Mouse (Mus musculus) limb, embryonic 12.5 days (tissue): ENCODE measurements at regions not wholly inside any gene's neighbourhood (a gene's known extent, or its start where the extent isn't known, plus 50 kb on each side); places are given as distances from the start of the nearest gene placed in this dataset.
A peak's percentile ranks its signal among the peaks of the same experiment; 100 is the strongest.

Experiments used
- ATAC-seq: fragments of 200-750 bp; cut with Nextera tagmentation; 2 replicates; pipeline ENCODE4 v1.8.0; 2017; ENCODE audit warnings: low read depth, moderate TSS enrichment; ENCODE audit not compliant: insufficient number of reproducible peaks, insufficient read depth, low FRiP score, low TSS enrichment
- H3K27ac ChIP-seq: fragments of 300-500 bp; sonication (generic); 2 replicates; pipeline ENCODE4 v1.5.1; 2016; ENCODE audit warnings: mild to moderate bottlenecking, moderate library complexity
- H3K27me3 ChIP-seq: fragments of 300-500 bp; sonication (generic); 2 replicates; pipeline ENCODE4 v1.6.1; 2016; ENCODE audit warnings: mild to moderate bottlenecking, moderate library complexity
- H3K36me3 ChIP-seq: fragments of 300-500 bp; sonication (generic); 2 replicates; pipeline ENCODE4 v1.6.1; 2016; ENCODE audit warnings: mild to moderate bottlenecking, moderate library complexity
- H3K4me1 ChIP-seq: fragments of 300-500 bp; sonication (generic); replicated peaks from 2 replicates; pipeline ENCODE4 v1.6.1; 2016
- H3K4me2 ChIP-seq: fragments of 300-500 bp; sonication (generic); 2 replicates; pipeline ENCODE4 v1.6.1; 2016; ENCODE audit warnings: mild to moderate bottlenecking, moderate library complexity
- H3K4me3 ChIP-seq: fragments of 300-500 bp; sonication (generic); replicated peaks from 2 replicates; pipeline ENCODE4 v1.5.1; 2016; ENCODE audit warnings: mild to moderate bottlenecking
- H3K9ac ChIP-seq: fragments of 300-500 bp; sonication (generic); replicated peaks from 2 replicates; pipeline ENCODE4 v1.6.1; 2016; ENCODE audit warnings: mild to moderate bottlenecking, moderate library complexity
- H3K9me3 ChIP-seq: fragments of 300-500 bp; sonication (generic); 2 replicates; pipeline ENCODE4 v1.6.1; 2016; ENCODE audit warnings: mild to moderate bottlenecking, moderate library complexity
- WGBS: fragments of 180-500 bp; shearing (Covaris S2); methylation state at CpG from one replicate; pipeline ENCODE4 v1.1.7; 2016; 5-methylcytosine and 5-hydroxymethylcytosine counted together

DNA sequence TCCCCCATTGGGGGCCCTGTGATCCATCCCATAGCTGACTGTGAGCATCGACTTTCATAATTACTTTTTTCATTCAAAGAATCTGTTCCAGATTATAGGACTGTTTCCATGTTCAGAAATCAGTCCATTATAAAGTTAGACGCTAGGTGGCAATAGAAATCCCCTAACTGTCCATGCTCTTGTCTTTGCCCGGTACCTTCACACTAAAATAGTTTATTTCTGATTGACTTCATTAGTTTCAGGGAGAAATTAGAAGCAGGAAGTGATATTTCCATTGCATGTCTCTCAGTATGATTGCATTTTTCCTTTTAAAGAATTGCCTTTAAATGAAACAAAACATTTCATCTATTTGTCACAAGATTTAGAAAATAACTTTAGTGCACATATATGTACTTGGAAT is 131.7 kb downstream of the Fbxo8 start:
- WGBS, result 10% methylated on average over 3 of the region's 3 CpGs
- Histone ChIP-seq H3K36me3 (no peaks in the 10 kb centered on the region), H3K9ac (no peak overlapping the region), H3K4me1 (peaks cover 8% of the 10 kb centered on the region; the same call in 1 of the 2 replicates), H3K27ac (no peak overlapping the region), H3K4me2 (no peak overlapping the region), H3K27me3 (no peaks in the 10 kb centered on the region), H3K9me3 (no peaks in the 10 kb centered on the region), H3K4me3 (no peak overlapping the region)
- ATAC-seq, result no peak

DNA sequence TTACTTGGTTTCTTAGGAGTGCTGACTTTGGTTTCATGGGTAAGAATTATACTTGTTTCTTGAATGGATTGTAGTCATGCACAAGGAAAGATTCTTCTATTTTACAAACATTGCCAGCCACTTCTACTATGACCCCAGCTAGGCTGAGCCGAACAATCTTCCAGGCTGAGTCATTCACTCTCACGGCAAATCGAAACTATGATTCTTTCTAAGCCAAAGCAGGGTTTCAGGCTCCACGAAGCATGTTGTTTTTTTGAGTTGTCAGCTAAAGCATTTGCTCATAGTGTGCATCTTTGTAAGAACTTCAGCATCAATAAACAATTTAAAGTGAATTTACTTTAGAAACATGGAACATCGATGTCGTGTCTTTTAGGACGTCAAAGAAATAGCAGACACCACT is 133.5 kb downstream of the Fbxo8 start:
- Histone ChIP-seq H3K27ac (no peak overlapping the region), H3K9me3 (no peaks in the 10 kb centered on the region), H3K27me3 (no peaks in the 10 kb centered on the region), H3K4me3 (no peak overlapping the region), H3K9ac (no peak overlapping the region), H3K4me1 (peaks cover 8% of the 10 kb centered on the region; the same call in 1 of the 2 replicates), H3K4me2 (no peak overlapping the region), H3K36me3 (no peaks in the 10 kb centered on the region)
- no peak for ATAC-seq
- WGBS, result 88% methylated on average over 7 of the region's 7 CpGs

DNA sequence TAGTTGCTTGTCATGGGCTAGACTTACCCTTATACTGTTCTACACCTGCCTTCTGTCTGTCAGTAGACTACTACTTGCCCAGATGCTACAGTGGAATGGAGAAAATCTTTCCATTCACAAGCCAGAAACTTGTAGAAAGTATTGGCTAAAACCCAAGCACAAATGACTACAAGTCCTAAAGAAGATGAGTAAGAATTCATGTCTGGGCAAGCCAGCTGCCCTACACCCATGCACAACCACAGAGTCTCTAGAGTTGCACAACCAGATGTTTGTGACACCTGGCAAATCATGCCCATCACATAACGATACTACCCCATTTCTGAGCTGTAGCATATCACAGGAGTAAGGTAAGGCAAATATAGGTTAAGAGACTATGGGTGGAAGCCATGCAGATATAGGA is 144.5 kb downstream of the Fbxo8 start:
- H3K27ac ChIP-seq, result no peak overlapping the region
- H3K9ac ChIP-seq, result no peak overlapping the region
- no peaks in the 10 kb centered on the region for H3K36me3 ChIP-seq
- H3K27me3 ChIP-seq, result no peaks in the 10 kb centered on the region
- H3K9me3 ChIP-seq, result no peaks in the 10 kb centered on the region
- no peak overlapping the region for H3K4me2 ChIP-seq
- ATAC-seq, result no peak
- WGBS, result 81% methylated on average over 1 of the region's 1 CpGs
- no peaks in the 10 kb centered on the region for H3K4me1 ChIP-seq
- H3K4me3 ChIP-seq, result no peak overlapping the region

DNA sequence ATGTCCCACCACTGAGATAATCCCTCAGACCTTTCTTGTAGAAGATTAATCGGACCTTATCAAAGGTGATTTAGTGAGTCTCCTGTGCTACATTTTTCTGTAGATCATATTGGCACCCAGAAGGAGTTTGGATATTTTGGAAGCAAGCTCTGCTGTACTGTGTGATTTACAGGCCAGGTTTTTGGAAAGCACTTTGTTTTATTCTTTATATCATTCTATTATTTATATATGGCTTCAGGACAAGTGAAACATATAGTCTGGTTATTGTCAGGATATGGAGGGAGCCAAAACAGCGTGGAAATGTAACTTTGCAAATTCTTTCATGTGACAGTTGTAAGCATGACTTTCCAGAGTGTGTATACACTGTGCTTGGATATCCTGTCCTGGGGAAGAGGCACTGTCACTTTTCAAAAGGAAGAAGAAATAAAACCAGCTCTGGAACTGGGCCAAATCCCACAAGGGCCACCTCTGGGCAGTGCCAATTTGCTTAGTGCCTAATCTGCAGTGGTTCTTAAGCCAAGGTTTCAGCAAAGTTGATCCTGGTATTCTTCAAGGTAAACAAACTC is 149.8 kb downstream of the Fbxo8 start:
- H3K9me3 ChIP-seq, result no peaks in the 10 kb centered on the region
- no peaks in the 10 kb centered on the region for H3K36me3 ChIP-seq
- no peak overlapping the region for H3K27ac ChIP-seq
- H3K4me3 ChIP-seq, result no peak overlapping the region
- H3K4me1 ChIP-seq, result no peaks in the 10 kb centered on the region
- no peaks in the 10 kb centered on the region for H3K27me3 ChIP-seq
- H3K4me2 ChIP-seq, result no peak overlapping the region
- H3K9ac ChIP-seq, result no peak overlapping the region
- ATAC-seq, result no peak
- WGBS, result 87% methylated on average over 2 of the region's 2 CpGs

DNA sequence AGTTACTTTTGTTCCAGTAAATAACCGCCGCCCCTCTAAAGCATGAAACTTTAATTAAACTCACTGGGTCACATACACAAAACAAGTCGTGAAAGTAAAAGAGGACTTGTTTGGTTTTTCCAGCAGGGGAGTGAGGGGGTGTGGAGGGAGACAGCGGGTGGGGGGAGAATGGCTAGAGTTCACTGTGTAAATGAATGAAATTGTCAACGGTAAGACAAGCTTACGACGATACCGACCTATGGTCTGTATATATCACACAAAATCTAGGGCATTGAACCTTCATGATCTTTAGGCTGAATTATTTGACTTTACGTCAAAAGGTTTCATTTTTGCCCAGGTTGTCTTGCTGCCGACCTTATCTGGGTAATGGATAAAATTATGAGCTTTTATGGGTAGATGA is 155.5 kb downstream of the Fbxo8 start:
- Histone ChIP-seq H3K4me3 (0 out of 2 replicates have a peak overlapping the region, but pooled peaks have one; percentile 6), H3K27me3 (no peaks in the 10 kb centered on the region), H3K4me2 (peak overlapping the region; percentile 44), H3K4me1 (peaks cover 16% of the 10 kb centered on the region), H3K27ac (no peak overlapping the region), H3K9ac (no peak overlapping the region), H3K9me3 (no peaks in the 10 kb centered on the region), H3K36me3 (no peaks in the 10 kb centered on the region)
- 26% methylated on average over 10 of the region's 10 CpGs for WGBS
- ATAC-seq, result no peak

DNA sequence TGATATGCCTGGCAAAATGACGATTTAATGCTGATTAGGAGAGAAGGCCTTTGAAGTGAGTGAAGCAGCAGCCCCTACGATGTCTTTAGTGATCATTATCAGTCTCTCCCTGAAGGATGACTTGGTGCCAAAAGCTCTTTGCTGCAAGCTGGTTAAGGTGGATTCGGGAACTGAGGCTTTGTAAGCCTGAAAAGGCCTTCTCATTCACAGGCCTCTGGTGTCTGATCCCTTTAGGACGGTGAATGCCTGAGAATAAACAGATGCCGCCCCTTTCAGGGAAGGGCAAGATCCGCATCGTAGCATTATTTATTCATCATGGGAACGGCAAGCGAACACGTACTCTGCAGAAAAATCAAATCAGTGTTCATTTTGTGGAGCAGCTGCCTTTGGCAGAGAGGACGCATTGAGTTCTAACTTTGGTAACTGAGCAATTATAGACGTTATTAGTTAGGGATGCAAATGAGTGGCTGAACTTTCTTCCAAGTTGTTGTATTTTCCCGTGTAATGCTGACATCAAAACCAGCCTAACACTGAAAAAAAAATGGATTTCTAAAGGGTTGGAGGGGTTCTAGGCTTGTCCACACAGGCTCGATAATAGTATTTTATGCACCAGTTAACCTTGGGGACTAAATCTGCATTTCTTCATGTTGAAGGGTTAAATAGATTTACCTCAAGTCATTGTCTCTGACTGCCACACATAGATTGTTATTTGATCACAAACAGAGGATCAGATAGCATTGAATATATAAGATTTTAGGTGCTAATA is 156.2 kb downstream of the Fbxo8 start:
- ATAC-seq, result no peak
- Histone ChIP-seq H3K4me2 (peak overlapping the region; percentile 44), H3K36me3 (no peaks in the 10 kb centered on the region), H3K9me3 (no peaks in the 10 kb centered on the region), H3K9ac (no peak overlapping the region), H3K27ac (no peak overlapping the region), H3K27me3 (no peaks in the 10 kb centered on the region), H3K4me1 (peaks cover 16% of the 10 kb centered on the region), H3K4me3 (peak overlapping the region; percentile 6; the same call in 1 of the 2 replicates)
- WGBS, result 19% methylated on average over 14 of the region's 14 CpGs

DNA sequence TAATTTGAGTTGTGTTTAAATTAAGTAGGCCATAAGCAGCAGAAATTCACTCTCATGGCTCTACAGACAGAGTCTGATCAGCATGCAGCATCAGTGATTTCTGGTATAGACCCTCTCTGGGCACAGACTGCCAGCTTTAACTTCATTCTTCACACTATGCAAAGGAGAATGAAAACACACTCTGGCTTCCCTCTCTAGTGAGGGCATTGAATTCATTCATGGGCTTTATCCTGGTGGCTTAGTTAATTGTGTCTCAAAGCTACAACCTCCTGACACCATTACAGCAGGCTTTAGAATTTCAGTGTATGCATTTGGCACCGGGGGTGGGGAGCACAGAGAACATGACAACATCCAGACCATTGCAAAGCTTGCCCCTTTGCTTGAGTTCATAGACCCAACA is 169.1 kb downstream of the Fbxo8 start:
- no peaks in the 10 kb centered on the region for H3K36me3 ChIP-seq
- H3K27ac ChIP-seq, result no peak overlapping the region
- no peaks in the 10 kb centered on the region for H3K4me1 ChIP-seq
- ATAC-seq, result no peak
- H3K9me3 ChIP-seq, result no peaks in the 10 kb centered on the region
- no peak overlapping the region for H3K9ac ChIP-seq
- no peak overlapping the region for H3K4me2 ChIP-seq
- WGBS, result 79% methylated on average over 1 of the region's 1 CpGs
- H3K27me3 ChIP-seq, result no peaks in the 10 kb centered on the region
- H3K4me3 ChIP-seq, result no peak overlapping the region

DNA sequence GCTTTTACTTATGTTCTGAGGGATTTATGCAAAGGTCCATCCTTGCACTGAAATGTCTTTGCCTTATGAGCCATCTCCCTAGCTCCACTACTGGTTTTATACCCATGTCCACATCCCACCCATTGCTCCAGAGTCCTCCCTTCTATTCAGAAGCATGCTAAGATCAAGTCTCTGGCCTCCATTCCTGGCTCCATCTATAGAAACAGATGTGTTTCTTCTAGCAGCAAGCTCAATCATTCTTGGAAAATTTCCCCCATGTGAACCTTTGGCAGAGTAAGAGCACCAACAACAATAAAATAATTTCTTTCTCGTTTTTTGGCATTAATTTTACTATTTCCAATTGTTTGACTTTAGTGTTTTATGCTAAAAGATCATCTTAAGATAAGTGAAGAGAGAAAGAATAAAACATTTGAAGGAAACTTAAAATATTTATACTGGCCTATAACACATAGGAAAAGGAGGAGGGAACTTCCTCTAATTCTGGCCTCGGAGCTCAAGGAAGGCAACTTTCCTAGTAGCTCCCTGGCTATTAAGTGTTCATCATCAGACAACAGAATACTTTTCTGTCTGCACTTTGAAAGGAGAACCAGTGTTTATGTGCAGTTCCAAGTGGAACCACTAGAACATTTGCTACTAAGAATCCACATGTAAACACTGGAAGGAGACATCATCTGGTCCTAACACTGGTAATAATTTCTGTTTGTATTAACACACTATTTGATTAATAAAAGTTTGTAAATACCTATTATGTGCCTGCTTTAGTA is 171.8 kb downstream of the Fbxo8 start:
- H3K4me2 ChIP-seq, result no peak overlapping the region
- H3K4me1 ChIP-seq, result no peaks in the 10 kb centered on the region
- H3K4me3 ChIP-seq, result no peak overlapping the region
- H3K9ac ChIP-seq, result no peak overlapping the region
- WGBS, result 71% methylated on average over 2 of the region's 2 CpGs
- no peaks in the 10 kb centered on the region for H3K27me3 ChIP-seq
- no peak for ATAC-seq
- H3K9me3 ChIP-seq, result no peaks in the 10 kb centered on the region
- no peaks in the 10 kb centered on the region for H3K36me3 ChIP-seq
- H3K27ac ChIP-seq, result no peak overlapping the region

DNA sequence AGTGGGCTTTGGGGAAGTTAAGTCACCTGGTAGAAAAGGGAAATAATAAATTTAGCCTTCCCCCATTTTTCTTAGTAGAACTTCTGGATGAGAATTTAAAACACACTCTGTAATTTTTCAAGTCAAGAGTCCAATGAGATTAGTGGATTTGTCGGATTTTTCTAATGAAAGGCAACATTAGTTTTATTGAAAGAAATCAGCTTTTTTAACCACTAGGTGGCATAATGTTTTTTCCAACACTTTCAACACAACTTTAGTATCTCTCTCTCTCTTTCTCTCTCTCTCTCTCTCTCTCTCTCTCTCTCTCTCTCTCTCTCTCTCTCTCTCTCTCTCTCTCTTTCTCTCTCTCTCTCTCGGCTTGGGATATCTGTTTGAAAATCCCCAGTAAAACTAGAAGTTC is 173.7 kb downstream of the Fbxo8 start:
- no peak overlapping the region for H3K27ac ChIP-seq
- no peak overlapping the region for H3K9ac ChIP-seq
- H3K4me2 ChIP-seq, result no peak overlapping the region
- WGBS, result 68% methylated on average over 2 of the region's 2 CpGs
- H3K4me1 ChIP-seq, result no peaks in the 10 kb centered on the region
- no peaks in the 10 kb centered on the region for H3K27me3 ChIP-seq
- no peaks in the 10 kb centered on the region for H3K9me3 ChIP-seq
- no peak for ATAC-seq
- no peak overlapping the region for H3K4me3 ChIP-seq
- H3K36me3 ChIP-seq, result no peaks in the 10 kb centered on the region

DNA sequence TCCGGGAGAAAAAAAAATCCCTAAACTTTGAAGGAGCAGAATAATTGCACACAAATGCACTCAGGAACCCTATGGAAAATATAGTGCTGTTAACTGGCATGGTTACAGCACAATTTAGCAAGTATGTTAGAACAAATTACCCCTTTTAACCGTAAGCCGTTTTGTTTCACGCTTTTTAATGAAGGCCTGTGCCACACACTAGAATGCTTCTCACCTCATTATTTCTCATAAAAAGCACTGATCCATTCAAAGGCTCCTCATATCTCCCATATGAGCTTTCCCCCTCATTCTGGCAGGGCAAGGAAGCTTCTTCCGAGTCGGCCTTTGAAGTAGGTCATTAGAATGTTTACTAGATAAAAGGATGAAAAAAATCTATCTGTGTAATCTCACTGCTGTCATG is 182.4 kb downstream of the Fbxo8 start:
- H3K4me1 ChIP-seq, result peaks cover 10% of the 10 kb centered on the region; the same call in 1 of the 2 replicates
- 0 out of 2 replicates have a peak overlapping the region, but pooled peaks have one; percentile 1 for H3K27ac ChIP-seq
- H3K4me3 ChIP-seq, result no peak overlapping the region
- no peaks in the 10 kb centered on the region for H3K36me3 ChIP-seq
- H3K9me3 ChIP-seq, result no peaks in the 10 kb centered on the region
- H3K27me3 ChIP-seq, result no peaks in the 10 kb centered on the region
- 13% methylated on average over 6 of the region's 6 CpGs for WGBS
- H3K9ac ChIP-seq, result no peak overlapping the region
- H3K4me2 ChIP-seq, result no peak overlapping the region
- ATAC-seq, result no peak

DNA sequence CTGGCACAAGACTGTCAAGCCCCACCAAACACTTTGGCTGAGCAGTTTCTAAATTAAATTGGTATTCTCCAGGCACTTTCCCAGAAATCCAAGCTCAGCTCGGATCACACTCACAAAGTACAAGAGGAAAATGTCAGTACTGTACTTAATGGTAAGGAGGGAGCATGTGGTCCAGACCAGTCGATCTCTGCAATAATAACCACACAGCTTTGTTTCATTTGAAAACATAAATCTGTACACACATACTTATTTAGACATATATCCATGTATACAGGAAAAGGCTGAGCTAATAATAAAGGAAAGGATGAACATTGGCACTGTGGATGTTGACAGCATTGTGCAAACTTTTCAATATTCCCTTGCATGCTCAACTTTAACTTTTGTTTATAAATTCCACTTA is 184.1 kb downstream of the Fbxo8 start:
- no peak for ATAC-seq
- 34% methylated on average over 2 of the region's 2 CpGs for WGBS
- Histone ChIP-seq H3K9me3 (no peaks in the 10 kb centered on the region), H3K4me1 (peaks cover 10% of the 10 kb centered on the region; the same call in 1 of the 2 replicates), H3K27me3 (no peaks in the 10 kb centered on the region), H3K4me3 (no peak overlapping the region), H3K36me3 (no peaks in the 10 kb centered on the region), H3K9ac (no peak overlapping the region), H3K27ac (no peak overlapping the region), H3K4me2 (no peak overlapping the region)
